Mouse (Mus musculus): ENCODE data around the gene Fra10ac1.
A peak's percentile ranks its signal among the peaks of the same experiment; 100 is the strongest.

Gene Fra10ac1

DNA sequence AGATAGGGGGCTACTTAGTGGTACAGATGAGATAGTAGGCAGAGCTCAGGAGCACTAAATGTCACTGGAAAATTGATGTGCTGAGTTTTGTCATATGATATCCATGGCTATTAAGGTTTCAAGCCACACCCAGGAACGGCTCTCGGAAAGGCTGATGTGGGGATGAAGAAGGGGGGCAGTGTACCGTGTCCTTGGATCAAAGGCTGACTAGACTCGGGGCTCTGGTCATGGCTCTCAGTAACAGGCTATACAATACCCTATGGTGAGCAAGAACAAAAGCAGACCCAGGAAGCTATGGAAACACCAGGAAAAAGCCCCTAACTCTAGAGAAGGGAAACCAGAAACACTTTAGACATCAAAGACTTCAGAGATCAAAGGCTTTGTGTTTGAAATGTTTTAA, 8.6 kb upstream of the Fra10ac1 start:
- DNase-seq (ENCODE audit: extremely low read depth, insufficient read length, low spot score) = no peak

DNA sequence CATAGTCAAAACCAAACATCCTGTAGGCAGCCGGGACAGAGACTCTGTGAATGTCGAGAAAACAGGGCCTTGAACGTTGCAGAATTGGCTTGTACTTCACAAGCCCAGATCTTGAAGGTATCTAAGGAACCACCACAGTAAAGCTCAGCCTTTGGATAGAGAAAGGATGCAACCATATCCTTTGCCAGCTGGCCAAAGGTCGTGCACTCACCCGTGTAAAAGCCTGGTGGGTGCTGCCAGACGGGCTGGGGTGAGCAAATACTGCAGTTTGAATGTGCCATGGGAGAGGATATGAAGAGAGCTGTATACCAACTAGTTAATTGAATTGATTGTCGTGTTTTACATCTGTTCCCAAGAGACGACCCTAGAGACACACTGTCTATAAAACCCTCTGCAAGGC, 8.1 kb upstream of the Fra10ac1 start:
- no peak for DNase-seq (ENCODE audit: extremely low read depth, insufficient read length, low spot score)

- no peak for DNase-seq (ENCODE audit: extremely low read depth, insufficient read length, low spot score)
Measured at GRCm38 (mm10) chr19:38228699-38229098, 4.7 kb upstream of the Fra10ac1 start.

DNA sequence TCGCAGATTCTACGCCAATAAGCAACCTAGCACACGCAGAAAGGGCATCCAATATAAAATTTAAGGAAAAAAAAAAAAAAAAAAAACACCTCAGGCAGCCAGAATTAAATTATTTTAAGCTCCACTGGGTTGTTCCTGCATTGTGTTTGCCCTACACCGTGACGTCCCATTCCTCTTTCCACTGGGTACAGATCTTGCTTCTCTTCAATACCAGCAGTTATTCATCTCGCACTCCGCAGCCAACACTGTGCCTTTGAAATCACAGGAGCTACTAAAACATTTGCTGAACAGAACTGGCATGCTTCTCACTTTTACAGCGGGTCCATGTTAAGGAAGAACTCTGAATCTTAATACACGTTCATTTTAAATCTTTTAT, 717 bp upstream of the Fra10ac1 start:
- no peak for DNase-seq (ENCODE audit: extremely low read depth, insufficient read length, low spot score)

GRCm38 (mm10) chr19:38223356-38223904, 526 bp downstream of the Fra10ac1 start:
- no peak for DNase-seq (ENCODE audit: extremely low read depth, insufficient read length, low spot score)

GRCm38 (mm10) chr19:38217696-38218095, 6.3 kb downstream of the Fra10ac1 start:
- DNase-seq (ENCODE audit: extremely low read depth, insufficient read length, low spot score) = no peak

GRCm38 (mm10) chr19:38206669-38207068, 17.3 kb downstream of the Fra10ac1 start:
- peak; percentile 12 for DNase-seq (ENCODE audit: extremely low read depth, insufficient read length, low spot score)

DNA sequence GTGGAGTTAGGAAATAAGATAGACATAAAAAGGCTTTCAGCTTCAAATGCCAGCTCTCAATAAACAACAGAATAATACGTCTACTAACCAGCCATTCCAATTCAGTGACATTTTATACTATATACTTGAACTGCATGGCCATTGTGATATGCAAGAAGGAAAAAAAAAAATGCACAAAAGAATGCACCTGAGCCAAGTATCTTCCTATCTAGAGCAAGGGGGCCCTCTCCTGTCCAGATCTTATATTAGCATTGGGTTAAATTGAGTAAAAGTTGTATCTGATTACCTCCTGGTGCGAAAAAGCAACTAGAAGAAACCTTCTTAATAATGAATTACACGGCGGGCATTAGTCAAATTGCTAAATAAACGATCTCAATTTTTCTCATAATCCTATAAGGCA, 25.2 kb downstream of the Fra10ac1 start:
- no peak for DNase-seq (ENCODE audit: extremely low read depth, insufficient read length, low spot score)

DNA sequence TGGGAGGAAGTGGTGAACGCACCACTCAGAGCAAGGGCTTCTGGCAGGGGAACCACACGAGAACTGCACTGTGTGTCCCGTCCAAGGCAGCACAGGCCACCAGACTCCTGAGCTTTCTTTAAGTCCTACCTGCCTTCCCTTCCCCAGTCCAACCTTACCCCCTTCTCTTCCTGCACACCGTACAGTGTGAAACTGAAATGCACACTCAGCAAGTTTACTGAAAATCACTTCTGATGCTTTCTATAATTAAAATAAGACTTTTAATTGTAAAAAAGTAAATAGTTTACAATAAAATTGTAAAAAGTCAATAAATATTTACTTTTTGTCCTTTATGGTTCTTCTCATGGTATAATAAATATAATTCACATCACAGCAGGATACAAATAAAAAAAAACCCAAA, 28.7 kb downstream of the Fra10ac1 start:
- DNase-seq (ENCODE audit: extremely low read depth, insufficient read length, low spot score) = no peak

- no peak for DNase-seq (ENCODE audit: extremely low read depth, insufficient read length, low spot score)
Measured at GRCm38 (mm10) chr19:38191446-38191845, 32.5 kb downstream of the Fra10ac1 start.

GRCm38 (mm10) chr19:38190606-38191005, 33.4 kb downstream of the Fra10ac1 start:
- DNase-seq (ENCODE audit: extremely low read depth, insufficient read length, low spot score) = no peak

DNA sequence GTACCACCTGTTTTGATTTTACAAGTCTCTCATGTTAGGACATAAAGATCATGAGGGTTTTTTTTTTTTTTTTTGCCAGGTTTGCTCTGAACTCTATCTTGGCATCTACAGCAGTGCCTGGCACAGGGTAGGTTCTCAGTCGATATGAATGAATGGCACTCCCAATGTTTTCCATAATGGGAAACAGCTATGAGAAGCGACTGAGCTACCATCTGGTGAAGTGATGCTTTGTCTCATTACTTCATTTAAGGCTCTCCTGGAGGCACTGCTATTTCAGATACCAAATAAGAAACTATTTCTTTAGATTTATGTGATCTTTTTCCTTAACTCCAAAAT, 36.6 kb downstream of the Fra10ac1 start:
- DNase-seq (ENCODE audit: extremely low read depth, insufficient read length, low spot score) = no peak

- DNase-seq (ENCODE audit: extremely low read depth, insufficient read length, low spot score) = no peak
Measured at GRCm38 (mm10) chr19:38186631-38187344, 37.2 kb downstream of the Fra10ac1 start.

GRCm38 (mm10) chr19:38179675-38180074, 44.3 kb downstream of the Fra10ac1 start:
- DNase-seq (ENCODE audit: extremely low read depth, insufficient read length, low spot score) = no peak

- no peak for DNase-seq (ENCODE audit: extremely low read depth, insufficient read length, low spot score)
Measured at GRCm38 (mm10) chr19:38164633-38165032, 59.3 kb downstream of the Fra10ac1 start.

- no peak for DNase-seq (ENCODE audit: extremely low read depth, insufficient read length, low spot score)
Measured at GRCm38 (mm10) chr19:38161648-38162354, 62.2 kb downstream of the Fra10ac1 start.

- no peak for DNase-seq (ENCODE audit: extremely low read depth, insufficient read length, low spot score)
Measured at GRCm38 (mm10) chr19:38156243-38156642, 67.7 kb downstream of the Fra10ac1 start.

DNA sequence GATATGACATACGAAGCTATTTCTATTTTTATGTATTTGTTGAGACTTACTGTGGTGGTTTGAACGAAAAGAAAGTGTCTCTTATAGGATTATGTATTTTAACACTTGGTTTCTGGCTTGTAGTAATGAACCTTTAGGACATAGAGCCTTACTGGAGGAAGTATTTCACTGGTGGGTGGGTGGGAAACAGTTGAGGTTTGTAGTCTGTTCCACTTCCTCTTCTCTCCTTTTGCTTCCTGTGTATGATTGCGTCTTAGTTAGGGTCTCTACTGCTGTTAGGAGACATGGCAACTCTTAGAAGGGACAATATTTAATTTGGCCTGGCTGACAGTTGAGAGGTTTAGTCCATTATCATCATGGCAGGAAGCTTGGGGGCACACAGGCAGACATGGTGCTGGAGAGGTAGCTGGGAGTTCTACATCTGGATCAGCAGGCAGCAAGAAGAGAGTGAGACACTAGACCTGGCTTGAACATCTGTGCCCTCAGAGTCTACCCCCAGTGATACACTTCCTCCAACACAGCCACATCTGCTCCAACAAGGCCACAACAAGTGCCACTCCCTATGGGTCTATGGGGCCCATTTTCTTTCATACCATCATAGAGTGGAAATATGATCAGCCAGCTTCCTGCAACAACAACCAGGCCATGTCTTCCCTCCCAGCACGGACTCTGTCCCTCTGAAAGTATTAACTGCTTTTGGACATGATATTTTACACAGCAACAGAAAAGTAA, 80.2 kb downstream of the Fra10ac1 start:
- no peak for DNase-seq (ENCODE audit: extremely low read depth, insufficient read length, low spot score)
